Mouse (Mus musculus) CH12.LX (cell line): ENCODE results near the gene Git2.

Experiments
- CHD2 ChIP-seq: IDR thresholded peaks from 2 replicates; pipeline ENCODE4 v1.6.1; 2011; ENCODE audit warnings: low read length, improper control_type of control experiment
- CTCF ChIP-seq, 2 experiments: IDR thresholded peaks in 1 of 2; conservative IDR thresholded peaks in 1 of 2; 2 replicates each; pipeline ENCODE4 v1.5.1; 2011 to 2012; ENCODE audit warnings: low read depth in 2 of 2, low read length in 2 of 2, improper control_type of control experiment in 1 of 2, inconsistent platforms in 1 of 2, mild to moderate bottlenecking in 1 of 2, moderate library complexity in 1 of 2
- EP300 ChIP-seq: IDR thresholded peaks from 2 replicates; pipeline ENCODE4 v1.6.1; 2011; ENCODE audit warnings: low read length, improper control_type of control experiment
- IRF4 ChIP-seq: IDR thresholded peaks from 2 replicates; pipeline ENCODE4 v1.6.1; 2014; ENCODE audit warnings: low read depth, mild to moderate bottlenecking, inconsistent platforms, low read length, improper control_type of control experiment
- MAFK ChIP-seq: IDR thresholded peaks from 2 replicates; pipeline ENCODE4 v1.6.1; 2011; ENCODE audit warnings: low read length, improper control_type of control experiment; ENCODE audit not compliant: insufficient replicate concordance
- MAX ChIP-seq: IDR thresholded peaks from 2 replicates; pipeline ENCODE4 v1.6.1; 2011; ENCODE audit warnings: low read length, improper control_type of control experiment
- MEF2A ChIP-seq: IDR thresholded peaks from 2 replicates; pipeline ENCODE4 v1.6.1; 2014; ENCODE audit warnings: low read depth, mild to moderate bottlenecking, inconsistent platforms, low read length, improper control_type of control experiment, borderline replicate concordance
- MXI1 ChIP-seq: IDR thresholded peaks from 2 replicates; pipeline ENCODE4 v1.6.1; 2011; ENCODE audit warnings: mild to moderate bottlenecking, low read depth, low read length, improper control_type of control experiment
- MYC ChIP-seq: IDR thresholded peaks from 2 replicates; pipeline ENCODE4 v1.6.1; 2011; ENCODE audit warnings: low read depth, mild to moderate bottlenecking, improper control_type of control experiment, low read length
- POLR2A ChIP-seq: IDR thresholded peaks from 2 replicates; pipeline ENCODE4 v1.6.1; 2011; ENCODE audit warnings: low read depth, mild to moderate bottlenecking, improper control_type of control experiment, low read length
- RCOR1 ChIP-seq: conservative IDR thresholded peaks from 2 replicates; pipeline ENCODE4 v1.6.1; 2012; ENCODE audit warnings: low read depth, mild to moderate bottlenecking, inconsistent platforms, low read length, improper control_type of control experiment
- ZKSCAN1 ChIP-seq: IDR thresholded peaks from 2 replicates; pipeline ENCODE4 v1.6.1; 2012; ENCODE audit warnings: low read depth, inconsistent platforms, low read length, improper control_type of control experiment, borderline replicate concordance
- ZNF384 ChIP-seq: IDR thresholded peaks from 2 replicates; pipeline ENCODE4 v1.6.1; 2012; ENCODE audit warnings: low read depth, low read length, improper control_type of control experiment, inconsistent platforms

DNA sequence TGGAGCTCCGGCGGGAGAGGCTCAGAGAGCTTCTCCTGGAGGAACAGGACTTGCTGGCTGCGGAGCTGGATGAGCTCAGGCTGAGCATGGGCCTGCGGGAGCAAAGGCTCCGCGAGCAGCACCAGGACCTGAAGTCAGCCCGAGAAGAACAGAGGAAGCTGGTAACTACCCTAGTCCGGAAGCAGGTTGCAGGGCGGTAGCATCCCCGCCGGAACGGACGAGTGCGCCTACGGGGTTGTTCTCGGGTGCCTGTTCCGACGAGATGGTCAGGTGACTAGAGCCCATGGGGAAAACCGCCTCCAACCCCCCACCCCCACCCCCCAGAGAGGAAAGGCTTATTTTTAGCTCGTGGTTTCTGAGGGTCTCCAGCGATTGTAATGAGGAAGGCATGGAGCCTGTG lies 66.0 kb downstream of the Git2 start:
- no peak for TF ChIP-seq POLR2A
- no peak for TF ChIP-seq CTCF (conservative IDR thresholded peaks at IDR 0.05 in 1 of 2, IDR thresholded peaks at IDR 0.05 in 1 of 2; ENCODE audit: low read depth in 2 of 2, low read length in 2 of 2)
- TF ChIP-seq MAX: no peak
- no peak for TF ChIP-seq CHD2
- TF ChIP-seq IRF4: no peak
- no peak for TF ChIP-seq EP300
- no peak for TF ChIP-seq MYC
- no peak for TF ChIP-seq ZNF384
- TF ChIP-seq ZKSCAN1: no peak
- no peak for TF ChIP-seq RCOR1
- TF ChIP-seq MAFK: no peak
- no peak for TF ChIP-seq MEF2A
- no peak for TF ChIP-seq MXI1
